Mouse (Mus musculus) limb, embryonic 12.5 days (tissue): Measurements from ENCODE around the gene Usp32. TPM values are rescaled to one million over a fixed set of nuclear protein-coding genes. Genes with fewer than 3 reads are reported as not detected.
"Not testable (repeated sequence)": the region's sequence is repeated elsewhere in the genome, so short reads cannot be mapped to it uniquely, and the experiment has no call there.

Experiments
- ATAC-seq: fragments of 200-750 bp; cut with Nextera tagmentation; 2 replicates; pipeline ENCODE4 v1.8.0; 2017; ENCODE audit warnings: low read depth, moderate TSS enrichment; ENCODE audit not compliant: insufficient number of reproducible peaks, insufficient read depth, low FRiP score, low TSS enrichment
- H3K27ac ChIP-seq: fragments of 300-500 bp; sonication (generic); 2 replicates; pipeline ENCODE4 v1.5.1; 2016; ENCODE audit warnings: mild to moderate bottlenecking, moderate library complexity
- H3K27me3 ChIP-seq: fragments of 300-500 bp; sonication (generic); 2 replicates; pipeline ENCODE4 v1.6.1; 2016; ENCODE audit warnings: mild to moderate bottlenecking, moderate library complexity
- H3K36me3 ChIP-seq: fragments of 300-500 bp; sonication (generic); 2 replicates; pipeline ENCODE4 v1.6.1; 2016; ENCODE audit warnings: mild to moderate bottlenecking, moderate library complexity
- H3K4me1 ChIP-seq: fragments of 300-500 bp; sonication (generic); replicated peaks from 2 replicates; pipeline ENCODE4 v1.6.1; 2016
- H3K4me2 ChIP-seq: fragments of 300-500 bp; sonication (generic); 2 replicates; pipeline ENCODE4 v1.6.1; 2016; ENCODE audit warnings: mild to moderate bottlenecking, moderate library complexity
- H3K4me3 ChIP-seq: fragments of 300-500 bp; sonication (generic); replicated peaks from 2 replicates; pipeline ENCODE4 v1.5.1; 2016; ENCODE audit warnings: mild to moderate bottlenecking
- H3K9ac ChIP-seq: fragments of 300-500 bp; sonication (generic); replicated peaks from 2 replicates; pipeline ENCODE4 v1.6.1; 2016; ENCODE audit warnings: mild to moderate bottlenecking, moderate library complexity
- H3K9me3 ChIP-seq: fragments of 300-500 bp; sonication (generic); 2 replicates; pipeline ENCODE4 v1.6.1; 2016; ENCODE audit warnings: mild to moderate bottlenecking, moderate library complexity
- WGBS: fragments of 180-500 bp; shearing (Covaris S2); methylation state at CpG from one replicate; pipeline ENCODE4 v1.1.7; 2016; 5-methylcytosine and 5-hydroxymethylcytosine counted together
- polyA plus RNA-seq: library from polyadenylated mRNA; unstranded; fragments of >200 nt; fragmentation: Nextera tagmentation; extraction: Ambion mirVana; gene quantifications from 2 replicates; pipeline ENCODE4 v1.2.1, GENCODE M21; 2016

Usp32 gene
- polyA plus RNA-seq, 1 experiment from 2014 or later: 5.2 TPM

DNA sequence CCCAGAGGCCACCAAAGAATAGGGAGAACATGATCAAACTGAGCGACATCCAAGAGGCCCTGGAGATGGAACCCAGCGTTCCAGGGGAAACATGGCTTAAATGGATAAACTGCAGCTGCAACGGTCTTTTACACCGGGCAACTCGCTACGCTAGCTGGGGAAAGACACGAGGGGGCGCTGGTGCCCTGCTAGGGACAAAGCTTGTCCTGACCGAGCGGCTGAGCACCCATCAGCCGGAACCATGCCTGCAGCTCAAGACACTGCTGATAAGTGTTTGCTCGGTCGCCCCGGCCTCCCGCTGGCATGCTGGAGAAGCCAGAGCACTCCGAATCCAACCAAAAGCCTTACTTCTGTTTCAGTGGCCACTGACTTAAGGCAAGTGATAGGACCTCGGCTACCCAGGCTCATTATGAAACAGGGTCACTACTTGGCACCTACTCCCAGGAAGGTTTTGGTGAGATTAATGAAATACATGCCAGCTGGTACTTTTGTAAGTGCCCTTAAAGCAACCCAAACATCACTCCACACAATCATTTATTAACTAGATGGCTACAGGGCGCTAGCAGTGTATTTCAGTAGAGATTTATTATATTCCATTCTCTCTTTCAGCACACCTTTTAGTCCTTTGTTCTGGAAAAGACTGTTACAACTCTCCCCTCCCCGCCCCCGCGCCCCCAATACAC lies 30.2 kb upstream of the Usp32 start, which contains the start of gene 1700125H20Rik:
Gene 1700125H20Rik (plus strand): TSS at position 347 of the 683 bp plus-strand sequence.
- no peak within 1 kb of the TSS for H3K27ac ChIP-seq
- H3K9ac ChIP-seq: peak within 1 kb of the TSS; percentile 50; the same call in 1 of the 2 replicates
- WGBS: 14% methylated on average over 21 of the region's 21 CpGs
- H3K4me3 ChIP-seq: peak within 1 kb of the TSS; percentile 30
- H3K36me3 ChIP-seq: no peaks in the 10 kb centered on the region
- peak; percentile 89; the same call in 1 of the 2 replicates for ATAC-seq
- no peaks in the 10 kb centered on the region for H3K9me3 ChIP-seq
- H3K4me1 ChIP-seq: 0 out of 2 replicates have a peak, but pooled peaks cover 9% of the 10 kb centered on the region
- H3K4me2 ChIP-seq: peak within 1 kb of the TSS; percentile 62
- H3K27me3 ChIP-seq: no peaks in the 10 kb centered on the region

DNA sequence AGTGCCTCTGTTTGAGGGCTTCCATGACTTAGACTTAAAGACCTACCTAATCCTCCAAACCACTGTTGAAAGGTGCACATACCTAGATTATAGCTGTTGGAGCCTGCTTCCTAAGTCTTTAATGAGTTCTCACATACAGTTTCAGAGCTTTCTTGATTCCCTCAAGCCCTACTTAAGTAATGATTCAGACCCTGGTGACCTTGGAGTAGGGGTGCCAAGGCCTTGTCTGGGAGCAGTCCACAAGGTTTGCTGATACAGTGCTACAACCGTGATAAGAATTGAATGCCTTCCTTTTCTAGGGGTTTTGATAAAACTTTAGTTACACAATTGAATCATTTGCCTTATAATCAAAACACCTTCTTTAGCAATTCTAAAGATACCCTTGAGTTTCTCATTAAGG lies 27.5 kb upstream of the Usp32 start:
- WGBS: 78% methylated on average over 1 of the region's 1 CpGs
- Histone ChIP-seq H3K9ac (no peak overlapping the region), H3K4me3 (no peak overlapping the region), H3K27ac (no peak overlapping the region), H3K36me3 (no peaks in the 10 kb centered on the region), H3K9me3 (no peaks in the 10 kb centered on the region), H3K4me1 (0 out of 2 replicates have a peak, but pooled peaks cover 9% of the 10 kb centered on the region), H3K27me3 (no peaks in the 10 kb centered on the region), H3K4me2 (no peak overlapping the region)
- ATAC-seq: no peak

DNA sequence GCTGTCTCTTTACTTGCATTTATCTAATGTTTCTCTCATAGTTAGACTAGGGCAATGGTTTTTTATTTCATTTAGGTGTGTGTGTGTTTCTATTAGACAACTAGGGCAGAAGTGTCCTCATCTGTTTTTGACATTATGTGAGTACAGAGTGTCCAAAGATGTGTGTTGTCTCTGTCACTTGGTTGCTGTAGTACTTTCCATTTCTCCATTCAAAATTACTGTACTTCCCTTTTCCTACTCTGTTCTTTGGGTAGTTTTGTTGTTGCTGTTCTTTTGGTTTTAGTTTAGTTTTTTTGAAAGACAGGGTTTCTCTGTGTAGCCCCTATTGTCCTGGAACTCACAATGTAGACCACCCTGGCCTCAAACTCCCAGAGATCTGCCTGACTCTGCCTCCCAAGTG lies 24.4 kb upstream of the Usp32 start:
- H3K9ac ChIP-seq: no peak overlapping the region
- no peak overlapping the region for H3K27ac ChIP-seq
- no peaks in the 10 kb centered on the region for H3K36me3 ChIP-seq
- H3K4me2 ChIP-seq: no peak overlapping the region
- H3K4me1 ChIP-seq: no peaks in the 10 kb centered on the region
- H3K4me3 ChIP-seq: no peak overlapping the region
- no peak for ATAC-seq
- H3K9me3 ChIP-seq: no peaks in the 10 kb centered on the region
- no peaks in the 10 kb centered on the region for H3K27me3 ChIP-seq

GRCm38 (mm10) chr11:85163014-85163413 lies 23.1 kb upstream of the Usp32 start:
- not testable (repeated sequence) for H3K4me1 ChIP-seq, H3K4me2 ChIP-seq, H3K27me3 ChIP-seq, H3K4me3 ChIP-seq, H3K9me3 ChIP-seq, ATAC-seq, H3K36me3 ChIP-seq, H3K27ac ChIP-seq, H3K9ac ChIP-seq
- WGBS: 75% methylated on average over 1 of the region's 1 CpGs

- WGBS: 56% methylated on average over 2 of the region's 2 CpGs
- Histone ChIP-seq H3K4me2 (no peak overlapping the region), H3K4me3 (no peak overlapping the region), H3K36me3 (no peaks in the 10 kb centered on the region), H3K27ac (no peak overlapping the region), H3K27me3 (no peaks in the 10 kb centered on the region), H3K9ac (no peak overlapping the region), H3K4me1 (no peaks in the 10 kb centered on the region), H3K9me3 (no peaks in the 10 kb centered on the region)
- no peak for ATAC-seq
Measured at GRCm38 (mm10) chr11:85157301-85157700, 17.3 kb upstream of the Usp32 start.

DNA sequence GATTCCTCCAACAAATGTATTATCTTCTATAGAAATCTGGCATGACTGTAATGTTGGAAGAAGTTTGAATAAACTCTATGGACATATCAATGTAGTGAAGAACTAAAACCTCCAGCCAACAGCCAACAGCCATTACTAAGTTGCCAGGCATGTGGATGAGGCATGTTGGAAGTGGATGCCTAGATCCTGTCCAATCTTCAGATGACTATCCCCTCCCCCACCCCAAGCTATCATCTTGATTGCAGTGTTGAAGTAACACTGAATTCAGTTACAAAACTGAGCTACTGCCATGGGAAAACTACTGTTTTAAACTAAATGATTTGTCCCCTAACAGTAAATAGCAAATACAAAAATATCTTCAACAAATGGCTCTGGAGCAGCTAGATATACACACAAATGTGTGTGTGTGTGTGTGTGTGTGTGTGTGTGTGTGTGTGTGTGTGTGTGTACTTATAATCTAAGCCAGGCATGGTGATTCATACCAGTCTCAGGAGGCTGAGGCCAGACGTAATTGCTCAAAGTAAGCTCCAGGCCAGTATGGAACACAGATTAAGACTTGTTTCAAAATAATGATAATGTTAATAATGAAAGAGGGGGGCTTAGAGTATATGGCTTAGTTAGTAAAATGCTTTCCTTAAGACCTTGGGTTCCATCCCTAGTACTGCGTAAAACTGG lies 12.4 kb upstream of the Usp32 start:
- ATAC-seq: no peak
- WGBS: 87% methylated on average over 2 of the region's 2 CpGs
- H3K4me3 ChIP-seq: no peak overlapping the region

GRCm38 (mm10) chr11:85138776-85139474 lies 1.0 kb downstream of the Usp32 start:
- WGBS: 2% methylated on average over 17 of the region's 17 CpGs
- H3K4me1 ChIP-seq: peaks cover 6% of the 10 kb centered on the region; the same call in 1 of the 2 replicates
- no peak for ATAC-seq
- peak overlapping the region; percentile 87 for H3K9ac ChIP-seq
- H3K36me3 ChIP-seq: no peaks in the 10 kb centered on the region
- no peaks in the 10 kb centered on the region for H3K27me3 ChIP-seq
- no peaks in the 10 kb centered on the region for H3K9me3 ChIP-seq
- H3K4me3 ChIP-seq: peak overlapping the region; percentile 81
- H3K4me2 ChIP-seq: peak overlapping the region; percentile 78
- peak overlapping the region; percentile 79; the same call in 1 of the 2 replicates for H3K27ac ChIP-seq

More for the DNA sequence above, 12.4 kb upstream of the Usp32 start:
- Histone ChIP-seq H3K4me2 (no peak overlapping the region), H3K9me3 (no peaks in the 10 kb centered on the region), H3K9ac (no peak overlapping the region), H3K36me3 (no peaks in the 10 kb centered on the region), H3K27me3 (no peaks in the 10 kb centered on the region), H3K27ac (no peak overlapping the region), H3K4me1 (no peaks in the 10 kb centered on the region)

DNA sequence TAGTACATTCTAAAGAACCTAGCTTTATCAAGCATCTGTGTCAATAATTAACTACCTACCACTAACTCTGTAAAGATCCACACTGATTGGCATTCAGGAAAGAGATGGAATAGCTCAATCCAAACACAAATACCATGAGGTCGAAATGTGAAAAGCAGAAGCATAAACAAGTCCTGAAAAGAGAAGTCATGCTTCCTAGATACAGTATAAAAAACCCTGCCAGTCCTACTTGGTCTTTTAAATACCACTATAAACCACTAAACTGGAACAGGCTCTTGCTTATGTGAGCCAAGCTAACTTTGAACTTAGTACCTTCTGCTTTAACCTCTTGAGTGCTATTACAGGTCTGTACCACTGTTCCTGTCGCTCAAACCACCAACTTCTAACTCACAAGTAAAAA lies 8.4 kb downstream of the Usp32 start:
- Histone ChIP-seq H3K4me2 (no peak overlapping the region), H3K9ac (no peak overlapping the region), H3K27me3 (no peaks in the 10 kb centered on the region), H3K36me3 (no peaks in the 10 kb centered on the region), H3K4me3 (no peak overlapping the region), H3K4me1 (no peaks in the 10 kb centered on the region), H3K27ac (no peak overlapping the region), H3K9me3 (no peaks in the 10 kb centered on the region)
- no peak for ATAC-seq
- WGBS: 75% methylated on average over 2 of the region's 2 CpGs

DNA sequence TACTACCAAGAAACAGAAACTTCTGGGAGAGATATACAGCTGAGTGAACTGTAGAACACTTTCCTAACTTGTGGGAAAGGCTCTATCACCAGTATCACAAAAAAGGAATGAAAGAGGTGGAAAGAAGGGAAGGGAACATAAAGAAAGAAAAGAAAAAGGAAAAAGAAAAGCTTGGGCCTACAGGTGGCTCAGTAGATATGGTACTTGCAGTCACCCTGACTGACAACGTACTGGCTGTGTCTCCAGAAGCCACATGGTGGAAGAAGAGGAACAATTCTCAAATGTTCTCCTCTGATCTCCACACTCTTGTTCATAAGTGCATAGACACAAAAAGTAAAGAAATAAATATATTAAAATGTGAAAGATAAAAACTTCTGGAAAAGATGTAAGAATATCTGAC lies 11.1 kb downstream of the Usp32 start:
- ATAC-seq: no peak
- WGBS: 86% methylated on average over 1 of the region's 1 CpGs
- no peaks in the 10 kb centered on the region for H3K36me3 ChIP-seq
- H3K27me3 ChIP-seq: no peaks in the 10 kb centered on the region
- no peak overlapping the region for H3K9ac ChIP-seq
- H3K4me2 ChIP-seq: no peak overlapping the region
- H3K4me3 ChIP-seq: no peak overlapping the region
- H3K4me1 ChIP-seq: no peaks in the 10 kb centered on the region
- no peaks in the 10 kb centered on the region for H3K9me3 ChIP-seq
- no peak overlapping the region for H3K27ac ChIP-seq

DNA sequence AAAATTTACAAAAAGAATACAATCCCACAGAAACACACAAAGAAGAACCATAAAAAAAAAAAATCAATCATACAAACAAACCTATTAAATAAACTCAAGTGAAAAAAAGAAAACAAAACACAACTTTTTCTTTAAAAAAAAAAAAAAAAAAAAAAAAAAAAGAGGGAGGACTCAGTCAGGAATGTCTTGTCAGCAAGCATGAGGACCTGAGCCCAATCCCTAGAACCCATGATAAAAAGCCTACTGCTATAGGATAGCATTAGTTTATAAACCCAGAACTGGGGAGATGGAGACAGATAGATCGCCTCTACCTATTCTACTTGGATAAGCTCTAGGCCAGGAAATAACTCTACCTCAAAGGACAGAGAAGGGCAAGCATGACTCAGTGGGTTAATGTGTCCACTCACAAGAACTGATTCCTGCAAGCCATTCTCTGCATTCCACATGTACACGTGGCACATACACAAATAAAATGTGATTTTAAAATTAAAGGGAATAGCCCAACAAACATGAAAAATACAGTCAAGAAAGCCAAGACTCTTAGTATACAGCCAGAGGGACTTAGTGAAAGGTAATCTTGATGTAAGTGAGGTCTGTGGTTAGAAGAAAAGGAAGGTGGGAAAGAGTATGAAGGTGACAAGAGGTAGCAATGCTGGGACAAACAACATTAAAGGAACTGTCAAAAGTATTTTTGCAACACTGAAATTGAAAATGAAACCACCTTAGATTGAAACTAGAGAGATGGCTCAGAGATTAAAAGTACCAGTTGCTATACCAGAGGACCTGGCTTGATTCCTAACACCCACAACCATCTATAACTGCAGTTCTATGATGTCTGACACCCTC lies 13.5 kb downstream of the Usp32 start:
- H3K27ac ChIP-seq: no peak overlapping the region
- no peaks in the 10 kb centered on the region for H3K27me3 ChIP-seq
- ATAC-seq: no peak
- no peaks in the 10 kb centered on the region for H3K4me1 ChIP-seq
- WGBS: 85% methylated on average over 2 of the region's 2 CpGs
- H3K4me2 ChIP-seq: no peak overlapping the region
- no peaks in the 10 kb centered on the region for H3K9me3 ChIP-seq
- no peak overlapping the region for H3K9ac ChIP-seq
- no peak overlapping the region for H3K4me3 ChIP-seq
- no peaks in the 10 kb centered on the region for H3K36me3 ChIP-seq
